Mouse (Mus musculus): ENCODE data around the gene Cep131. TPM values are rescaled to one million over a fixed set of nuclear protein-coding genes. Genes with fewer than 3 reads are reported as not detected.
A peak's percentile ranks its signal among the peaks of the same experiment; 100 is the strongest.

Cep131 gene
- polyA plus RNA-seq, 1 experiment from 2014 or later, result 28.1 TPM

DNA sequence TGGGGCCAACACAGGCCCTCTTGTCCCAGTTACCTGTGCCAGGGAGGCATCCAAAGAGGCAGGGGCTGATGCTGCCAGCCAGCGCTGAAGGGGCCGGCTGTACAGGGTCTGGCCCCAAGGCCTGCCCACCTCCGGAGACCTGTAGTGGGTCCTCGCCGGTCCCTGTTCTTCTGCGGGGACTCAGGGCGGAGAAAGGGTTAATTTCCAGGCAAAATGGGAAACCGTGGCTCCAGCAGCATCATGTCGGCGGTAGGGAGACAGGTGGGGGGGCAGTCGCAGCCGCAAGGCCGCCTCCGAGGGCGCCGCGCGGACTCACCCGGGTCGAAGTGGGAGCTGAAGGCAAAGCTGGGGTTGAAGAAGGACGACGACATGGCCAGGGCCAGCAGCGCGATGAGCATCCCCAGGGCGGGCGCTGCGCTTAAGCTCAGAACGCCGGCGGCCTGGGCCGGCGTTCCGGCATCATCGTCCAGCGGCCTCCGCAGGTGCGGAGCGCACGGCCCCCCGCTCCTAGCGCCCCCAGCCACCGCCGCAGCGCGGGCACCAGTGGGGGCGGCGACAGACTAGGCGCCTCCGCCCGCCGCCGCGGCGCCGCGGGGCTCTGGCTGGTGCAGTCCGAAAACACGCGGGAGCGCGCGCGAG is 40.0 kb downstream of the Cep131 start, which contains the start of gene Aatk:
Aatk (minus strand) TSS at position 615 of the 639 bp plus-strand sequence.
- DNase-seq (ENCODE audit: low spot score) (peak; percentile 53), ATAC-seq (replicated peaks; ENCODE audit: insufficient number of reproducible peaks, low FRiP score, low TSS enrichment, low read depth) (0 out of 2 replicates have a peak, but pooled peaks have one; percentile 20)
- no peaks in the 10 kb centered on the region for H3K36me3 ChIP-seq (replicated peaks; ENCODE audit: control insufficient read depth, insufficient read depth, low read depth, low read length)
- peaks cover 10% of the 10 kb centered on the region; the same call in 1 of the 2 replicates for H3K4me1 ChIP-seq (ENCODE audit: control insufficient read depth, insufficient read depth, low read length)
- peak within 1 kb of the TSS; percentile 100 for H3K4me2 ChIP-seq (ENCODE audit: low read depth, low read length)
- H3K27ac ChIP-seq (replicated peaks; ENCODE audit: low read depth, low read length), result no peak within 1 kb of the TSS
- H3K9ac ChIP-seq (replicated peaks; ENCODE audit: low read length), result peak within 1 kb of the TSS; percentile 74
- H3K27me3 ChIP-seq (ENCODE audit: control insufficient read depth, insufficient read depth, low read length), result peaks cover 19% of the 10 kb centered on the region
- 1% methylated on average over 60 of the region's 63 CpGs for WGBS
- H3K9me3 ChIP-seq (replicated peaks; ENCODE audit: control insufficient read depth, low read length), result no peaks in the 10 kb centered on the region
- H3K4me3 ChIP-seq (ENCODE audit: low read depth, low read length), result peak within 1 kb of the TSS; percentile 67

DNA sequence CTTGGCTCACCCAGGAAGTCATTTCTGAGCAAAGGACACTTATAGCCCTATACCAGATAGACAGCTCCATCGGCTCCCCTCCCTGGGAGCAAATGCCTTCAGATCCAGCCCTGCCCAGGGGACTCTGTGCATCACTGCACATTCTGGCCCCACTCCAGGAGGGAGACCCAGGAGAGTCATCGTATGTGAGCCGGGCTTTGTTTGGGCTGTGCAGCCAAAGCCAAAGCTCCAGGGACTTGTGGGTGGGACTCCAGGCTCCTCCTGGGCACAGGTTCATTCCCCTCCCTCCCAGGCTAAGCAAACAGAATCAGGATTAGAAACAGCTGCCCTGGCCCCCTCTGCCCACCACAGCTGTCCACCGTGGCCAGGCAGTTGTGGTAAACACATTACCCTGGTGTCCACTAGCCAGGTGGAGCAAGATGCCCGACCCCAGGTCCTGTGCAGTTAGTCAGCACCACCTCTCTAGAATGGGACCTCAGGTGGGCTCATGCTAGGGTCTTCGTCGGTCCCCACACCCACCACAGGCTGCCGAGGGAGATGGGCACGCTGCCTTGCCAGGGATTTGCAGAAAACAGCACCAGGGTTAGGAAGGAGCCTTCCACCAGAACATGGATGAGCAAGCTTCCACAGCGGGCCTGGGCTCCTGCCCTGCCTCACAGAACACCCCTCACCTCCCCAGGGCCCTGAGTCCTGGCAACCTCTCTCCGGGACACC is 40.6 kb downstream of the Cep131 start:
- H3K4me3 ChIP-seq (ENCODE audit: low read depth, low read length), result peak overlapping the region; percentile 67
- peaks cover 19% of the 10 kb centered on the region for H3K27me3 ChIP-seq (ENCODE audit: control insufficient read depth, insufficient read depth, low read length)
- peak overlapping the region; percentile 100 for H3K4me2 ChIP-seq (ENCODE audit: low read depth, low read length)
- WGBS, result 37% methylated on average over 11 of the region's 11 CpGs
- no peaks in the 10 kb centered on the region for H3K36me3 ChIP-seq (replicated peaks; ENCODE audit: control insufficient read depth, insufficient read depth, low read depth, low read length)
- no peak overlapping the region for H3K27ac ChIP-seq (replicated peaks; ENCODE audit: low read depth, low read length)
- DNase-seq (ENCODE audit: low spot score) (no peak), ATAC-seq (replicated peaks; ENCODE audit: insufficient number of reproducible peaks, low FRiP score, low TSS enrichment, low read depth) (0 out of 2 replicates have a peak, but pooled peaks have one; percentile 2)
- H3K9ac ChIP-seq (replicated peaks; ENCODE audit: low read length), result peak overlapping the region; percentile 74
- H3K9me3 ChIP-seq (replicated peaks; ENCODE audit: control insufficient read depth, low read length), result no peaks in the 10 kb centered on the region
- peaks cover 8% of the 10 kb centered on the region; the same call in 1 of the 2 replicates for H3K4me1 ChIP-seq (ENCODE audit: control insufficient read depth, insufficient read depth, low read length)

DNA sequence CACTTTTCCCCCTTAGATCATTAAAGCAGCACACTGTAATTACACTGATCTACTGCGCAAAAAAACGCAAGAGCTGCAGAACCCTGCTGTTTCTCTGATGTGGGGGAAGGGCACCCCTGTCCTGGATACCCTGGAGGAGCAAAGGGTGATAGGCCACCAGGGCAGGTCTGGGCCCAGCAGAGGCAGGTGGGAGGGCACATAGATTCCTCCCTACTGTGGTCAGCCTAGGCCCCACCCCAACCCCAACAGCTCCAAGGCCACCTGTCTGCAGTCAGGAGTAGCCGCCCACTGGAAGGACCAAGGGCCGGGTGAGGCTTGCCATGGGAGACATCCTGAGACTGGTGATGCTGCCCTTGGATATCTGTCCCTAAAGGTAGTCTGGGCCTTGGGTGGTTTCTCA is 41.3 kb downstream of the Cep131 start:
- WGBS, result 62% methylated on average over 4 of the region's 4 CpGs
- ATAC-seq (replicated peaks; ENCODE audit: insufficient number of reproducible peaks, low FRiP score, low TSS enrichment, low read depth) (no peak), DNase-seq (ENCODE audit: low spot score) (no peak)
- Histone ChIP-seq H3K27ac (replicated peaks; ENCODE audit: low read depth, low read length) (no peak overlapping the region), H3K9ac (replicated peaks; ENCODE audit: low read length) (no peak overlapping the region), H3K36me3 (replicated peaks; ENCODE audit: control insufficient read depth, insufficient read depth, low read depth, low read length) (no peaks in the 10 kb centered on the region), H3K27me3 (ENCODE audit: control insufficient read depth, insufficient read depth, low read length) (peaks cover 19% of the 10 kb centered on the region), H3K4me1 (ENCODE audit: control insufficient read depth, insufficient read depth, low read length) (peaks cover 8% of the 10 kb centered on the region; the same call in 1 of the 2 replicates), H3K4me3 (ENCODE audit: low read depth, low read length) (no peak overlapping the region), H3K4me2 (ENCODE audit: low read depth, low read length) (no peak overlapping the region), H3K9me3 (replicated peaks; ENCODE audit: control insufficient read depth, low read length) (no peaks in the 10 kb centered on the region)

DNA sequence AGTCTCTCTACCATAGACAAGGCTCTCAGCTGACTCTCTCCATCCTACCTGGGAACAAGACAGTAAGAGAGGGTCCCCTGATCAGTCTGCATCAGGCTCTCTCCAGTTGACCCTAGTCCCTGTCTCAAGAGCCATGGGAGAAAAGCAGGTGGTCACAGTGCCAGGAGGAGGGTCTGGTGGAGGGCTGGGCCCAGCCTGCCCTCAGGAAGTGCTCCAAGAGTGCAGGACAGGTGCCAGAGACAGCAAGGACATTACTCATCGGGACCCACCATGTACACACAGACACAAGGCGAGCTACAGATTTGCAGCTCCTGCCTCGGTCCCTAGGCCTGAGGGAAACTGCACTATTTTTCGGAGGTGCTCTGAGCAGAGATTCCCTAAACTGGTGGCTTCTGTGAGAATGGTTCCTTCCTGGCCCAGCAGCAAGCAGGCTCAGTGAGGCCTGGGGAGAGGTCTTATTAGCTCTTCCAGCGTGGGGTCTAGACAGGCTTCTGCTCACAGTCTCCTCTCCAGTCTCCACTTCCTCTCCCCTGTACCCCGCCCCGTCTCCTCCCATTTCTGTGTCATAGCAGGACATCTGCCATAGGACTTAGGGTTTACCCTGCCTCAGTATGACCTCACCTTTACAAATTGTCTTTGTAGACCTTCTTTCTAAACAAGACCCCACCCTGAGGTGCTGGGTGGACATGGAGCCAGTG is 44.3 kb downstream of the Cep131 start:
- Histone ChIP-seq H3K4me3 (ENCODE audit: low read depth, low read length) (no peak overlapping the region), H3K9me3 (replicated peaks; ENCODE audit: control insufficient read depth, low read length) (no peaks in the 10 kb centered on the region), H3K36me3 (replicated peaks; ENCODE audit: control insufficient read depth, insufficient read depth, low read depth, low read length) (no peaks in the 10 kb centered on the region), H3K27ac (replicated peaks; ENCODE audit: low read depth, low read length) (no peak overlapping the region), H3K4me1 (ENCODE audit: control insufficient read depth, insufficient read depth, low read length) (peaks cover 8% of the 10 kb centered on the region; the same call in 1 of the 2 replicates), H3K4me2 (ENCODE audit: low read depth, low read length) (no peak overlapping the region), H3K27me3 (ENCODE audit: control insufficient read depth, insufficient read depth, low read length) (peaks cover 6% of the 10 kb centered on the region; the same call in 1 of the 2 replicates), H3K9ac (replicated peaks; ENCODE audit: low read length) (no peak overlapping the region)
- 63% methylated on average over 7 of the region's 7 CpGs for WGBS
- DNase-seq (ENCODE audit: low spot score) (no peak), ATAC-seq (replicated peaks; ENCODE audit: insufficient number of reproducible peaks, low FRiP score, low TSS enrichment, low read depth) (no peak)

DNA sequence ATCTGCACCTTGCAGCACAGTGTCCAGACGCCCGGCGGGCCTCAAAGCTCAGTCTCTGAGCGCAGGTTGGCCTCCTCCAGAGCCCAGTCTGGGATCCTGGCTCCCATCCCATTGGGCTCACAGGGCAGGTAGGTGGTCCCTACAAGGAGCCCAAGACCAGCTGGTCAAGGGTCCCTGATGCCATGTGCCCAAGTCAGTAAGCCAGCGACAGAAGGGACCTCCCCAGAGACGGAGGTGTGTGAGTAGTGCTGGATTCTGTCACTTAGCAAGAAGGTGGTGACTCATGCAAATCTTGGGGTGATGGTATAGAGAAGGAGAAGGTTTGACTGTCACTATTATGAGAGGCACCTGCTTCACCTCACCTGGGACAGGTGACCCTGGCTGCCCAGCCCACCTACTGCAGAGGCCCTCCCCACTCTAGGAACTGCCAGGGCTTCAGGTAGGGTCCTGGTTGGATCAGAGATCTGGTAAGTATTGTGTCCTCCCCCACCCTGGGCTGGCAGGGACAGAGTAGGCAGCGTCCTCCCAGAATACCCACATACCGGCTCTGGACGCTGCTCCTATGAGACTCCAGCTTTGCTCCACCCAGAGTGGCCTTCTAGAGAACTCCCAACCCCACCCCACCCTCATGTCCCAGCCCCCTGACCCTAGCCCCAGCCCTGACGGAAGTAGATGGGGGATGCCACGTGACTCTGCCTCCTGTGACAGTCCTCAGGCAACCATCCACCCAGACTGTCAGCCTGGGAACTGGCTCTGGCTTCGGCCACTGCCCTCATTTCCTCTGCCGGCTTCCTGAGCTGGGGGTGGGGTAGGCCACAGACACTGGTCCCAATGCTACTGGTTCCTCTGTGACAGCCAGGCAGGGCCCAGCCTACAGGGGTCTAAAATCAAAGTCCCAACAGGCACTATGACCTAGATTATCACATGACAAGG is 45.2 kb downstream of the Cep131 start:
- ATAC-seq (replicated peaks; ENCODE audit: insufficient number of reproducible peaks, low FRiP score, low TSS enrichment, low read depth), result 0 out of 2 replicates have a peak, but pooled peaks have one; percentile 11
- 58% methylated on average over 13 of the region's 13 CpGs for WGBS
- Histone ChIP-seq H3K4me2 (ENCODE audit: low read depth, low read length) (no peak overlapping the region), H3K27ac (replicated peaks; ENCODE audit: low read depth, low read length) (no peak overlapping the region), H3K36me3 (replicated peaks; ENCODE audit: control insufficient read depth, insufficient read depth, low read depth, low read length) (no peaks in the 10 kb centered on the region), H3K9ac (replicated peaks; ENCODE audit: low read length) (no peak overlapping the region), H3K4me3 (ENCODE audit: low read depth, low read length) (no peak overlapping the region), H3K4me1 (ENCODE audit: control insufficient read depth, insufficient read depth, low read length) (peaks cover 7% of the 10 kb centered on the region; the same call in 1 of the 2 replicates), H3K9me3 (replicated peaks; ENCODE audit: control insufficient read depth, low read length) (no peaks in the 10 kb centered on the region), H3K27me3 (ENCODE audit: control insufficient read depth, insufficient read depth, low read length) (peaks cover 5% of the 10 kb centered on the region; the same call in 1 of the 2 replicates)
- DNase-seq (ENCODE audit: low spot score), result no peak

DNA sequence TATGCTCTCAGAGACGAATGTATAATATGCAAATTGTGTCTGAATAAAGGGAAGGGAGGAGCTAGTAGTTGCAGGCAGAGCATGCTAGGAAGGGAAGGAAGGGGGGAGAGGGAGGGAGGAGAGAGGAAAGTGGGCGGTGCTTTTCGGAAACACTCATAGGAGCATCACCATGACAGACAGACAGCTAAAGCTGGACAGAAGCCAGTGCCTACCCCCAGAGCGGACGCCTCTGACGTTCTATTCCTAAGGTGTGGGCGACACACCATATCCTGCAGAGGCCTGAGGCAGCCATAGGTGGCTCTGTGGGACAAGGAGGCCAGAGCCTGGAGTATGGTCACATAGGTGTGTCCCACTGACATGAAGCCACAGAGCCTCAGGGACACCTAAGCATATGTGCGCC is 46.2 kb downstream of the Cep131 start:
- ATAC-seq (replicated peaks; ENCODE audit: insufficient number of reproducible peaks, low FRiP score, low TSS enrichment, low read depth), result no peak
- no peaks in the 10 kb centered on the region for H3K9me3 ChIP-seq (replicated peaks; ENCODE audit: control insufficient read depth, low read length)

DNA sequence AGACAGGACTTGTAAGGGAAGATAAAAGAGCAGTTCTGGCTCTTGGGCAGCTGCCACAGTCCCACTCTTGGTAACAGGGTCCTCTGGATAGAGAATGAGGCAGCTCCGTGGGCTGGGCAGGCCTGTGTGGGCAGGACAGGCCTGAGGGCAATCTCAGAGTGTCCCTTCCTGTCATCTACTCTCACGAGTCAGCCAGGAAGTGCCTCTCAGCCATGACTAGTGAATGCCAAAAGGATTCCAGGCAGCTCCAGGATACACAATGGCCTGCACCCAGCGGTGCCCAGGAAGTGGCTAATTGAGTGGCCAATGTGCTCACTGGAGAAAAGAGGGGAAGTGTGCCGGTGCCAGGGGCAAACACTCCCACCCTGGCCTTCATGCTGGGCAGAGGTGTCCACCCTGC is 47.0 kb downstream of the Cep131 start:
- 29% methylated on average over 4 of the region's 4 CpGs for WGBS
- ATAC-seq (replicated peaks; ENCODE audit: insufficient number of reproducible peaks, low FRiP score, low TSS enrichment, low read depth), result no peak

More for the DNA sequence above, 46.2 kb downstream of the Cep131 start:
- WGBS, result 81% methylated on average over 8 of the region's 8 CpGs
- no peak overlapping the region for H3K4me3 ChIP-seq (ENCODE audit: low read depth, low read length)
- DNase-seq (ENCODE audit: low spot score), result no peak
- H3K9ac ChIP-seq (replicated peaks; ENCODE audit: low read length), result no peak overlapping the region
- H3K27me3 ChIP-seq (ENCODE audit: control insufficient read depth, insufficient read depth, low read length), result no peaks in the 10 kb centered on the region
- H3K4me2 ChIP-seq (ENCODE audit: low read depth, low read length), result no peak overlapping the region
- H3K36me3 ChIP-seq (replicated peaks; ENCODE audit: control insufficient read depth, insufficient read depth, low read depth, low read length), result no peaks in the 10 kb centered on the region
- H3K27ac ChIP-seq (replicated peaks; ENCODE audit: low read depth, low read length), result no peak overlapping the region
- no peaks in the 10 kb centered on the region for H3K4me1 ChIP-seq (ENCODE audit: control insufficient read depth, insufficient read depth, low read length)

More for the DNA sequence above, 47.0 kb downstream of the Cep131 start:
- Histone ChIP-seq H3K27me3 (ENCODE audit: control insufficient read depth, insufficient read depth, low read length) (no peaks in the 10 kb centered on the region), H3K9me3 (replicated peaks; ENCODE audit: control insufficient read depth, low read length) (no peaks in the 10 kb centered on the region), H3K36me3 (replicated peaks; ENCODE audit: control insufficient read depth, insufficient read depth, low read depth, low read length) (no peaks in the 10 kb centered on the region), H3K9ac (replicated peaks; ENCODE audit: low read length) (no peak overlapping the region), H3K4me1 (ENCODE audit: control insufficient read depth, insufficient read depth, low read length) (no peaks in the 10 kb centered on the region), H3K27ac (replicated peaks; ENCODE audit: low read depth, low read length) (no peak overlapping the region), H3K4me2 (ENCODE audit: low read depth, low read length) (no peak overlapping the region), H3K4me3 (ENCODE audit: low read depth, low read length) (no peak overlapping the region)
- DNase-seq (ENCODE audit: low spot score), result no peak

All from embryonic facial prominence, embryonic 11.5 days (tissue).